Mouse (Mus musculus) lung, postnatal 4 days (tissue): Measurements from ENCODE around the gene Comtd1.

Experiments
- DNase-seq, 2 experiments: peaks; one replicate each; pipeline ENCODE4 v3.0.0; 2021

The Comtd1 gene

GRCm38 (mm10) chr14:21848166-21849154 lies at the start of gene Comtd1:
Comtd1 (minus strand) TSS chr14:21848977.
- peak; percentile 93 to 96 for DNase-seq

GRCm38 (mm10) chr14:21892341-21892659 lies 43.5 kb upstream of the Comtd1 start:
- no peak for DNase-seq

GRCm38 (mm10) chr14:21891581-21892340 lies 43.0 kb upstream of the Comtd1 start:
- DNase-seq: peak; percentile 41 to 74

- peak; percentile 45 to 50 for DNase-seq
These were observed 41.7 kb upstream of the Comtd1 start for GRCm38 (mm10) chr14:21890430-21890829.

- no peak for DNase-seq
These were observed 18.0 kb upstream of the Comtd1 start for GRCm38 (mm10) chr14:21866816-21867215.

GRCm38 (mm10) chr14:21866291-21866690 lies 17.5 kb upstream of the Comtd1 start:
- DNase-seq: no peak

GRCm38 (mm10) chr14:21856886-21857285 lies 8.1 kb upstream of the Comtd1 start:
- DNase-seq: no peak

GRCm38 (mm10) chr14:21855961-21856360 lies 7.2 kb upstream of the Comtd1 start:
- DNase-seq: no peak

GRCm38 (mm10) chr14:21854271-21854670 lies 5.5 kb upstream of the Comtd1 start:
- DNase-seq: no peak

GRCm38 (mm10) chr14:21853456-21854109 lies 4.8 kb upstream of the Comtd1 start:
- peak; percentile 76 to 84 for DNase-seq

GRCm38 (mm10) chr14:21851996-21852791 lies 3.4 kb upstream of the Comtd1 start:
- DNase-seq: peak; percentile 51 to 66

GRCm38 (mm10) chr14:21850419-21851127 lies 1.8 kb upstream of the Comtd1 start:
- DNase-seq: no peak

GRCm38 (mm10) chr14:21849524-21850418 lies 994 bp upstream of the Comtd1 start:
- DNase-seq: no peak

GRCm38 (mm10) chr14:21847381-21848165 lies 1.2 kb downstream of the Comtd1 start:
- peak; percentile 63 to 73 for DNase-seq

- DNase-seq: no peak
These were observed 1.9 kb downstream of the Comtd1 start for GRCm38 (mm10) chr14:21846827-21847380.

- DNase-seq: no peak
These were observed 5.5 kb downstream of the Comtd1 start for GRCm38 (mm10) chr14:21843263-21843662.

GRCm38 (mm10) chr14:21841819-21842592 lies 6.8 kb downstream of the Comtd1 start:
- no peak for DNase-seq

- DNase-seq: no peak
These were observed 10.3 kb downstream of the Comtd1 start for GRCm38 (mm10) chr14:21838336-21839017.
